Mouse (Mus musculus): ENCODE results near the gene Kctd18. TPM values are rescaled to one million over a fixed set of nuclear protein-coding genes. Genes with fewer than 3 reads are reported as not detected.

The Kctd18 gene
- total and polyA plus RNA-seq, 3 experiments, result 12.8 to 19.8 (median 14.8) TPM

DNA sequence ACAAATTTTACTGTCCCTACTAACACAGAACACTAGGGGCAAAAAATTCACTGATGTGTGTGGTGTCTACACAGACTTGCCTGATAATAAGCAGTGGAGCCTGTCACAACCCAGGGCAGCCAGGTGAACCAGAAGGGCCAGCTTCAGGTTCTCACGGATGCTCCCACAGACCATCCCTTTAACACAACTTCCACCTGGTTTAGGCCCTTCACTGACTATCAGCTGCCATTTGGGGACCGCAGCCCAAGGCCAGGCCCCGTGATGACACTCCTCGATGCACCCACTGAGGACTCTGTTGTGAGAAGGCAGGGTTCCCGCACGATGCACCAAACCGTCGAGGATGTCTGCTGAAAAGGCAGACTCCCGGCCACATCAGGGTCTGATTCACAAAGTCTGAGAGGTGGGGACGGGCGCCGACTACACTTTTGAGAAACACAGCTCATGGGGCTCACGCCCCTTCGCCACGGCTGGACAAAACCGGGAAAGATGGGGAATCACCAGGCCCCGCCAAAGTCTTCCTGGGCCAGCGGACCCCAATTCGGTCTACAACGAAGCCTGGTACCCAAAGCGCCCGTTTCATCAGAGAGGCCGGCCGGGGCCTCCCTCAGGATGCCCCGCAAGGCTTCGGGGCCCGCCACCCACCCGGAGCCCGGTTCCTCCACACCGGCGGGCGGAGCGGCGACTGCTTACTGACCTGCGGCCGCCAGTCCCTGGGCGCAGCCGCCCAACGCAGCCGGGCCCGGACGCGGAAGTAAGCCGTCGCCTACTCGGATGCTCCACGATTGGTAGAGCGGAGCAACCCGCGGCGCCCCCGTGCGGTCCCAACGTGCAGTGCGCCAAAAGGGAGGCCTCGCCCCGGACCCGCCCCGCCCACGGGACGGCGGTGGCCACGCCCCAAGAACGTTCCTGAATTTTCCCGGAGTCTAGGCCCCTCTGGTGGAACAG, 49.2 kb downstream of the Kctd18 start:
- peak; percentile 80 for DNase-seq (ENCODE audit: extremely low read depth)
- in situ Hi-C loops (cut with MboI; ENCODE audit: low pct_ligation_motif_present, low pct_unique_long_range_greater_than_20kb, low sequenced_read_pairs), result no loop called here
- Histone ChIP-seq H3K4me1 (ENCODE audit: control insufficient read depth in 1 of 2, insufficient read depth in 2 of 2) (peaks cover 2 to 20% of the 10 kb centered on the region in 2 experiments; a peak in 2 of 4 replicates), H3K79me2 (replicated peaks; ENCODE audit: control insufficient read depth, extremely low read depth, insufficient read depth, poor library complexity, severe bottlenecking) (peaks cover 6% of the 10 kb centered on the region), H3K9ac (ENCODE audit: insufficient read depth, low read depth) (peak overlapping the region; percentile 99), H3K27ac (ENCODE audit: insufficient read depth, low read depth) (no peak overlapping the region), H3K4me3 (replicated peaks in 1 of 3; ENCODE audit: low read depth in 2 of 3, low read length in 2 of 3, poor library complexity in 1 of 3) (peak overlapping the region; percentile 75 to 88 (median 75)), H3K36me3 (replicated peaks in 1 of 2; ENCODE audit: control insufficient read depth in 1 of 2, insufficient read depth in 1 of 2, low read length in 1 of 2) (peaks cover 4 to 30% of the 10 kb centered on the region in 2 experiments), H3K4me2 (ENCODE audit: insufficient read depth, low read depth, poor library complexity, severe bottlenecking) (peak overlapping the region; percentile 80), H3K9me3 (replicated peaks; ENCODE audit: low read length) (no peaks in the 10 kb centered on the region), H3K27me3 (replicated peaks) (peaks cover 3% of the 10 kb centered on the region)
- dilution Hi-C loops (cut with MboI; ENCODE audit: extremely low pct_ligation_motif_present, extremely low pct_unique_long_range_greater_than_20kb, low sequenced_read_pairs), result no loop called here
- no peak for TF ChIP-seq PAX5 (IDR thresholded peaks at IDR 0.05; ENCODE audit: low read length)
- no peak for TF ChIP-seq ZNF384 (IDR thresholded peaks at IDR 0.05; ENCODE audit: low read depth, low read length)
- TF ChIP-seq POLR2A (IDR thresholded peaks at IDR 0.05; ENCODE audit: low read depth, low read length), result peak; percentile 90
- TF ChIP-seq RCOR1 (conservative IDR thresholded peaks at IDR 0.05; ENCODE audit: low read depth, low read length), result no peak
- TF ChIP-seq SIN3A (IDR thresholded peaks at IDR 0.05; ENCODE audit: low read length), result peak; percentile 62
- peak; percentile 82; the same call in 1 of the 2 replicates for TF ChIP-seq POLR2AphosphoS2 (IDR thresholded peaks at IDR 0.05; ENCODE audit: low read depth, low read length)
- no peak for TF ChIP-seq CHD2 (IDR thresholded peaks at IDR 0.05; ENCODE audit: low read length)
- TF ChIP-seq UBTF (IDR thresholded peaks at IDR 0.05; ENCODE audit: low read depth, low read length), result peak; percentile 90
- TF ChIP-seq IRF4 (IDR thresholded peaks at IDR 0.05; ENCODE audit: low read depth, low read length), result no peak; the same call in 1 of the 2 replicates
- peak; percentile 55 for TF ChIP-seq RAD21 (IDR thresholded peaks at IDR 0.05; ENCODE audit: low read depth, low read length)
- TF ChIP-seq ELF1 (IDR thresholded peaks at IDR 0.05; ENCODE audit: low read depth, low read length), result peak; percentile 97
- TF ChIP-seq KAT2A (IDR thresholded peaks at IDR 0.05; ENCODE audit: insufficient replicate concordance, low read length), result no peak
- peak; percentile 23; the same call in 1 of the 2 replicates for TF ChIP-seq MAX (IDR thresholded peaks at IDR 0.05; ENCODE audit: low read length)
- no peak for TF ChIP-seq BHLHE40 (IDR thresholded peaks at IDR 0.05; ENCODE audit: low read depth, low read length)
- peak; percentile 54 for TF ChIP-seq MEF2A (IDR thresholded peaks at IDR 0.05; ENCODE audit: borderline replicate concordance, low read depth, low read length)
- TF ChIP-seq MYC (IDR thresholded peaks at IDR 0.05; ENCODE audit: low read depth, low read length), result no peak
- TF ChIP-seq CTCF (conservative IDR thresholded peaks at IDR 0.05 in 1 of 2, IDR thresholded peaks at IDR 0.05 in 1 of 2; ENCODE audit: low read depth in 2 of 2, low read length in 2 of 2), result peak in 1 of 2 experiments; percentile 78; a peak in 2 of 4 replicates
- TF ChIP-seq ZMIZ1 (IDR thresholded peaks at IDR 0.05; ENCODE audit: low read depth, low read length), result peak; percentile 75; the same call in 1 of the 2 replicates
- peak; percentile 85 for TF ChIP-seq TCF12 (IDR thresholded peaks at IDR 0.05; ENCODE audit: low read depth, low read length)
- no peak for TF ChIP-seq GABPA (IDR thresholded peaks at IDR 0.05; ENCODE audit: insufficient replicate concordance, low read depth, low read length)
- TF ChIP-seq EP300 (IDR thresholded peaks at IDR 0.05; ENCODE audit: low read length), result no peak
- no peak for TF ChIP-seq CHD1 (IDR thresholded peaks at IDR 0.05; ENCODE audit: low read depth, low read length)
- TF ChIP-seq JUN (IDR thresholded peaks at IDR 0.05; ENCODE audit: insufficient read depth, low read depth, low read length), result no peak
- TF ChIP-seq USF1 (IDR thresholded peaks at IDR 0.05; ENCODE audit: low read depth, low read length), result no peak
- peak; percentile 93 for TF ChIP-seq NELFE (IDR thresholded peaks at IDR 0.05; ENCODE audit: low read depth, low read length)
- no peak for TF ChIP-seq E2F4 (IDR thresholded peaks at IDR 0.05; ENCODE audit: insufficient replicate concordance, low read depth, low read length)
- 0 out of 2 replicates have a peak, but pooled peaks have one; percentile 19 for TF ChIP-seq TBP (conservative IDR thresholded peaks at IDR 0.05; ENCODE audit: low read depth, low read length)
- no peak for TF ChIP-seq JUND (conservative IDR thresholded peaks at IDR 0.05; ENCODE audit: low read depth, low read length)
- peak; percentile 53 for TF ChIP-seq SMC3 (IDR thresholded peaks at IDR 0.05; ENCODE audit: low read depth, low read length)
- TF ChIP-seq MAFK (IDR thresholded peaks at IDR 0.05; ENCODE audit: insufficient replicate concordance, low read length), result no peak
- no peak for TF ChIP-seq USF2 (conservative IDR thresholded peaks at IDR 0.05; ENCODE audit: low read depth, low read length)
- no peak for TF ChIP-seq ETS1 (conservative IDR thresholded peaks at IDR 0.05; ENCODE audit: low read depth, low read length)
- peak; percentile 50; the same call in 1 of the 2 replicates for TF ChIP-seq MXI1 (IDR thresholded peaks at IDR 0.05; ENCODE audit: low read depth, low read length)
- TF ChIP-seq MAZ (IDR thresholded peaks at IDR 0.05; ENCODE audit: low read depth, low read length), result no peak
- TF ChIP-seq NRF1 (IDR thresholded peaks at IDR 0.05; ENCODE audit: low read depth, low read length), result peak; percentile 81
- peak; percentile 75 for TF ChIP-seq HCFC1 (IDR thresholded peaks at IDR 0.05; ENCODE audit: low read depth, low read length)
